Mouse (Mus musculus) lung, embryonic 16.5 days (tissue): Measurements from ENCODE around the gene Fam196b. TPM values are rescaled to one million over a fixed set of nuclear protein-coding genes. Genes with fewer than 3 reads are reported as not detected.

Experiments
- ATAC-seq: fragments of 200-750 bp; cut with Nextera tagmentation; 2 replicates; pipeline ENCODE4 v1.8.0; 2017; ENCODE audit warnings: low read depth, mild to moderate bottlenecking, moderate library complexity
- H3K27ac ChIP-seq: fragments of 300-500 bp; sonication (generic); 2 replicates; pipeline ENCODE4 v1.5.1; 2014; ENCODE audit warnings: mild to moderate bottlenecking, control low read depth, low read length
- H3K27me3 ChIP-seq: fragments of 300-500 bp; sonication (generic); 2 replicates; pipeline ENCODE4 v1.6.1; 2014; ENCODE audit warnings: low read depth, low read length, mixed read lengths; ENCODE audit not compliant: control insufficient read depth, insufficient read depth
- H3K36me3 ChIP-seq: fragments of 300-500 bp; sonication (generic); 2 replicates; pipeline ENCODE4 v1.6.1; 2014; ENCODE audit warnings: low read length; ENCODE audit not compliant: control insufficient read depth, insufficient read depth
- H3K4me1 ChIP-seq: fragments of 300-500 bp; sonication (generic); replicated peaks from 2 replicates; pipeline ENCODE4 v1.6.1; 2014; ENCODE audit warnings: low read length, mixed read lengths; ENCODE audit not compliant: control insufficient read depth, insufficient read depth
- H3K4me2 ChIP-seq: fragments of 300-500 bp; sonication (generic); 2 replicates; pipeline ENCODE4 v1.6.1; 2014; ENCODE audit warnings: low read depth, low read length, control low read depth
- H3K4me3 ChIP-seq: fragments of 300-500 bp; sonication (generic); 2 replicates; pipeline ENCODE4 v1.5.1; 2014; ENCODE audit warnings: mild to moderate bottlenecking, low read length, control low read depth
- H3K9ac ChIP-seq: fragments of 300-500 bp; sonication (generic); 2 replicates; pipeline ENCODE4 v1.6.1; 2014; ENCODE audit warnings: low read length, control low read depth
- H3K9me3 ChIP-seq: fragments of 300-500 bp; sonication (generic); 2 replicates; pipeline ENCODE4 v1.6.1; 2016; ENCODE audit warnings: low read length; ENCODE audit not compliant: control insufficient read depth
- WGBS: fragments of 180-500 bp; shearing (Covaris S2); extraction: QIAGEN DNeasy Blood & Tissue Kit; methylation state at CpG from one replicate; pipeline ENCODE4 v1.1.7; 2014; 5-methylcytosine and 5-hydroxymethylcytosine counted together
- polyA plus RNA-seq: library from polyadenylated mRNA; unstranded; fragments of >200 nt; fragmentation: Nextera tagmentation; extraction: Ambion mirVana; gene quantifications from 2 replicates; pipeline ENCODE4 v1.2.1, GENCODE M21; 2015

Fam196b gene
- polyA plus RNA-seq, 1 experiment from 2014 or later, result not detected

DNA sequence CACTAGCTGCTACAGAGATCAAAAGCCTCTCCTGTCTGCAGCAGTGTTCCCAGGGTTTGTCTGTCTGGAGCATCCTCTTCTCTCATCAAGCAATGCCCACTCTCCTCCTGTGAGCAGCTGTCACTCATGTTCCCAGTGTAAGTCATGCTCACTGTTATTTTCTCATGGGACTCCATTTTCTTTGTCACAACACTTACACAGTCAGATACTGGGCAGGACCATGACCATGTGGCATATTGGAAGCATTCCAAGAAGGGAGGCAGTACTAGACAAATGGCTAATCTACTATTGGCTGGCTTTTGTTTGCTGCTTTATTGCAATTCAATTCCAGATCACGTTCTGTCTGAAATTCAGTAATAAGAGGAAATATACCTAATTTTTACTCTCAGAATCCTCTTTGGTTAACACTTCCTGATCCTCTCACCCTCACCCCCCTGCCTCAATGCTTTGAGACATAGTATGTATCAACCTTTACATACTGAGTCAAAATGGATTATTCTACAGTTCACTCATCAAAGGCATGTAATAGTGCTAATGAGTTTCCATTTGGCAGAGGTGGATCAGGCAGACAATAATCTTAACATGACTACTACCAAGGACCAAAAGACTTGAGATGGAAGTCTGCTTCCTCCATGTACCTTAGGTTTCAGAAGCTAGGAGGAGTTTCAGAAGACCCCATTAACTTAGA lies 70.5 kb downstream of the Fam196b start:
- WGBS, result 32% methylated on average over 1 of the region's 1 CpGs
- Histone ChIP-seq H3K4me1 (no peaks in the 10 kb centered on the region), H3K4me3 (no peak overlapping the region), H3K36me3 (no peaks in the 10 kb centered on the region), H3K9ac (no peak overlapping the region), H3K27me3 (no peaks in the 10 kb centered on the region), H3K27ac (no peak overlapping the region), H3K4me2 (no peak overlapping the region), H3K9me3 (no peaks in the 10 kb centered on the region)
- no peak for ATAC-seq

- H3K27ac ChIP-seq, result no peak overlapping the region
- H3K4me2 ChIP-seq, result no peak overlapping the region
- no peaks in the 10 kb centered on the region for H3K27me3 ChIP-seq
- no peaks in the 10 kb centered on the region for H3K4me1 ChIP-seq
- no peak for ATAC-seq
- H3K9me3 ChIP-seq, result no peaks in the 10 kb centered on the region
- no peak overlapping the region for H3K9ac ChIP-seq
- H3K36me3 ChIP-seq, result no peaks in the 10 kb centered on the region
- WGBS, result 78% methylated on average over 6 of the region's 6 CpGs
- H3K4me3 ChIP-seq, result no peak overlapping the region
These were observed 74.9 kb downstream of the Fam196b start for GRCm38 (mm10) chr11:34389261-34390116.

DNA sequence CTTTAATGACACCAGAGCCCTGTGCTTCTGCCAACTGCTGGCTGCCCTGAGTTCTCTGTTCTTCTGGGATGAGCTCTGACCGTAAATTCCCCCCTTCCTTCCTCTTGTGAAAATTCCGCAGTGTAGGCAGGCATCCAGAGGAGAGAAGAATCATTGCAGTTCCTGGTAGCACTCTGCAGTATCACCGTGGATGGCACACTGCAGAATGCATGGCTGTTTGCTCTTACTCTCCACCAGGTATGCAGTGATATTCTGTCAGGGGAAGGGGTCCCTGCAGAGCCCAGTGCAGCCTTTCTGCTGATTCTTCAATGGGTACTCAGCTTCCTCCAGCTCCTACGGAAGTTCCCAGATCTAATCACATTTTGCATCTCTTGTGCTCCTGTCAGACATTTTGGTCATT lies 77.5 kb downstream of the Fam196b start:
- no peak overlapping the region for H3K9ac ChIP-seq
- no peaks in the 10 kb centered on the region for H3K36me3 ChIP-seq
- no peak overlapping the region for H3K4me2 ChIP-seq
- no peaks in the 10 kb centered on the region for H3K4me1 ChIP-seq
- ATAC-seq, result no peak
- no peaks in the 10 kb centered on the region for H3K27me3 ChIP-seq
- no peak overlapping the region for H3K27ac ChIP-seq
- no peak overlapping the region for H3K4me3 ChIP-seq
- H3K9me3 ChIP-seq, result no peaks in the 10 kb centered on the region
- WGBS, result 41% methylated on average over 4 of the region's 4 CpGs

GRCm38 (mm10) chr11:34395802-34396201 lies 81.2 kb downstream of the Fam196b start:
- Histone ChIP-seq H3K4me1 (no peaks in the 10 kb centered on the region), H3K4me2 (no peak overlapping the region), H3K4me3 (no peak overlapping the region), H3K9ac (no peak overlapping the region), H3K27me3 (no peaks in the 10 kb centered on the region), H3K9me3 (no peaks in the 10 kb centered on the region), H3K36me3 (no peaks in the 10 kb centered on the region), H3K27ac (no peak overlapping the region)
- no peak for ATAC-seq
- WGBS, result 85% methylated on average over 3 of the region's 3 CpGs

GRCm38 (mm10) chr11:34397661-34398060 lies 83.0 kb downstream of the Fam196b start:
- WGBS, result 90% methylated on average over 5 of the region's 5 CpGs
- ATAC-seq, result no peak
- Histone ChIP-seq H3K4me3 (no peak overlapping the region), H3K27me3 (no peaks in the 10 kb centered on the region), H3K4me2 (no peak overlapping the region), H3K4me1 (no peaks in the 10 kb centered on the region), H3K27ac (no peak overlapping the region), H3K9ac (no peak overlapping the region), H3K9me3 (no peaks in the 10 kb centered on the region), H3K36me3 (no peaks in the 10 kb centered on the region)

DNA sequence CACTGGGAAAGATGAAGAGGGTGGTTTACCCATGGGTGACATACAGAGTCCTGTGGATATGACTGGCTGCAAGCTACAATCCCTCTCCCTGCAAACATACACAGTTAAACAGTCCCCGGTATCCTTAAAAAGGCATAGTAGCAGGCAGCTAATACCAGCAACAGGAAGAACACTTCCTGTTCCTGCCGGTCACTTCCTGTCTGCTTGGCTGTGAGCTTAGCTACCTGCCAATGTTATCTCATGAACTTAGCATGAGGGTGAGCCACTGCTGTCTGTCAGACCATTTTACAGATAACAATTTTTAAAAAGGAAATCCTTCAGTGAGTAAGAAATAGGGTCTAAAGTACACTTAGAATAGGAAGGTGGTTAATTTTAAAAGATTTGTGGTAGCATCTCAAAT lies 83.9 kb downstream of the Fam196b start:
- H3K9me3 ChIP-seq, result no peaks in the 10 kb centered on the region
- H3K36me3 ChIP-seq, result no peaks in the 10 kb centered on the region
- 75% methylated on average over 2 of the region's 2 CpGs for WGBS
- H3K9ac ChIP-seq, result no peak overlapping the region
- no peaks in the 10 kb centered on the region for H3K4me1 ChIP-seq
- ATAC-seq, result no peak
- H3K4me2 ChIP-seq, result no peak overlapping the region
- no peaks in the 10 kb centered on the region for H3K27me3 ChIP-seq
- H3K4me3 ChIP-seq, result no peak overlapping the region
- H3K27ac ChIP-seq, result no peak overlapping the region

DNA sequence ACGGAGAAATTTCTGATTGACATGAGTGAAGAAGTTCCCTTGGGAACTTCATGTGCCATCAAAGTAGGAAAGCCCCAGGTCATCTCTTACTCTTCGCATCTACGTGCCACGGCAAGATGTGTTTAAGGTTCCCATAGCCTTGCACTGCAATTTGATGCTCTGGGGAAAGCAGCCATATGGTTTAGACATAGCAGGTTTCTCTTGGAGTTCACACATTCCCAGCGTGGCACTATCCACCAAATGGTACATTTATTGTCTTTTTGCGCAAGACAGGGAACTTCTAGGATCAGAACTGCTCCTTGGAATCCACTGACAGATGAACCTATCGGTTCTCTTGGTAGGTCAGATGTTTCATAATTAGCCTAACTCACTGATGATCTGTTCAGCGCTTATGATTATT lies 86.7 kb downstream of the Fam196b start:
- no peaks in the 10 kb centered on the region for H3K27me3 ChIP-seq
- WGBS, result 88% methylated on average over 8 of the region's 8 CpGs
- no peak overlapping the region for H3K27ac ChIP-seq
- no peak overlapping the region for H3K4me3 ChIP-seq
- no peak overlapping the region for H3K9ac ChIP-seq
- H3K9me3 ChIP-seq, result no peaks in the 10 kb centered on the region
- no peak for ATAC-seq
- H3K4me2 ChIP-seq, result no peak overlapping the region
- no peaks in the 10 kb centered on the region for H3K36me3 ChIP-seq
- H3K4me1 ChIP-seq, result no peaks in the 10 kb centered on the region

DNA sequence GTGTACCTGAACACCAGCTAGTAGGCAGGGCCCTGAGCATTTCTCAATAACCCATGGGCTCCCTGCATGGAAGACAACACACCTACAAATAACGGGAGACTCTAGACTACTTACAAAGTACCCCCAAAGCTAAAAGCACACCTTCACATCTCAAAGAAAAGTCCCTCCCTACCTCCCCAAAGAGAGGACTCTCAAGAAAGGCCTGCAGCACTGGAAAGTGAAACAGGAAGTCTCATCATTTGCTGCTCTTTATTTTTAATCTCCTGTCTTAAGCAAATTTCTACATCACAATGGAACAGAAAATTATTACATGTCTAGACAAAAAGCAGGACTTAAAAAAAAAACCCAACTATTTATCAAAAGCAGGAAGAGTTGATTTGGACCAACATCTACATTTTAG lies 90.7 kb downstream of the Fam196b start:
- Histone ChIP-seq H3K4me1 (no peaks in the 10 kb centered on the region), H3K27ac (no peak overlapping the region), H3K4me3 (no peak overlapping the region), H3K36me3 (no peaks in the 10 kb centered on the region), H3K4me2 (no peak overlapping the region), H3K9me3 (no peaks in the 10 kb centered on the region), H3K27me3 (no peaks in the 10 kb centered on the region), H3K9ac (no peak overlapping the region)
- WGBS, result 64% methylated on average over 1 of the region's 1 CpGs
- no peak for ATAC-seq

GRCm38 (mm10) chr11:34406309-34406708 lies 91.7 kb downstream of the Fam196b start:
- Histone ChIP-seq H3K27me3 (no peaks in the 10 kb centered on the region), H3K9me3 (no peaks in the 10 kb centered on the region), H3K27ac (no peak overlapping the region), H3K4me3 (no peak overlapping the region), H3K9ac (no peak overlapping the region), H3K4me1 (no peaks in the 10 kb centered on the region), H3K36me3 (no peaks in the 10 kb centered on the region), H3K4me2 (no peak overlapping the region)
- WGBS, result 27% methylated on average over 8 of the region's 8 CpGs
- ATAC-seq, result no peak
